ENCODE assay signal across 10 mouse cellular contexts in genomic region chr15:95574661-95575060, GRCm38 (mm10). TPM values are rescaled to one million over a fixed set of nuclear protein-coding genes. Genes with fewer than 3 reads are reported as not detected.
DNase-seq lines count a peak whose midpoint lies in the region; ATAC-seq and TF ChIP-seq lines count a peak whose summit lies in the region.
"Had no signal": no experiment of that assay in that cellular context is flagged by ENCODE, and none has a peak within 500 bp of the region (broad histone marks: within the 10 kb centered on the region; RNA-seq: fewer than 3 reads in every experiment).

No protein-coding gene starts in this region.

- peak; percentile 36; the same call in 1 of the 2 replicates for ATAC-seq in forebrain, embryonic 12.5 days (ENCODE audit: low FRiP score)
- 0 out of 2 replicates have a peak, but pooled peaks have one; percentile 33 for ATAC-seq in kidney, embryonic 15.5 days (replicated peaks; ENCODE audit: low FRiP score)
- no peak for ATAC-seq in liver, postnatal 0 days

- no peaks in the 10 kb centered on the region for H3K9me3 ChIP-seq in forebrain, embryonic 12.5 days
- H3K9me3 ChIP-seq in kidney, embryonic 15.5 days (replicated peaks): no peaks in the 10 kb centered on the region
- no peaks in the 10 kb centered on the region for H3K9me3 ChIP-seq in liver, postnatal 0 days (ENCODE audit: low read length)
- H3K9me3 ChIP-seq: midbrain, embryonic 12.5 days had no signal

- H3K9ac ChIP-seq in forebrain, embryonic 12.5 days: no peak overlapping the region
- H3K9ac ChIP-seq in kidney, embryonic 15.5 days: no peak overlapping the region
- no peak overlapping the region for H3K9ac ChIP-seq in liver, postnatal 0 days (replicated peaks)
- H3K9ac ChIP-seq: midbrain, embryonic 12.5 days had no signal

- H3K36me3 ChIP-seq in thymus, adult 2 months (ENCODE audit: control insufficient read depth, insufficient read depth, low read length): no peaks in the 10 kb centered on the region
- H3K36me3 ChIP-seq in forebrain, embryonic 12.5 days (replicated peaks): no peaks in the 10 kb centered on the region
- no peaks in the 10 kb centered on the region for H3K36me3 ChIP-seq in kidney, embryonic 15.5 days
- no peaks in the 10 kb centered on the region for H3K36me3 ChIP-seq in liver, postnatal 0 days (replicated peaks; ENCODE audit: insufficient read depth, low read length)
- H3K36me3 ChIP-seq: midbrain, embryonic 12.5 days had no signal

- H3K27me3 ChIP-seq in thymus, adult 2 months (ENCODE audit: control insufficient read depth, insufficient read depth, low read length): no peaks in the 10 kb centered on the region
- peaks cover 11% of the 10 kb centered on the region for H3K27me3 ChIP-seq in forebrain, embryonic 12.5 days
- H3K27me3 ChIP-seq in kidney, embryonic 15.5 days: no peaks in the 10 kb centered on the region
- no peaks in the 10 kb centered on the region for H3K27me3 ChIP-seq in liver, postnatal 0 days (ENCODE audit: insufficient read depth, low read length)

- TF ChIP-seq CTCF in thymus, adult 2 months (IDR thresholded peaks at IDR 0.05; ENCODE audit: borderline replicate concordance, control insufficient read depth, extremely low read depth, insufficient read depth, low read length, poor library complexity): no peak
- peak; percentile 79 for TF ChIP-seq CTCF in liver, postnatal 0 days (IDR thresholded peaks at IDR 0.05; ENCODE audit: low read depth)

- H3K4me1 ChIP-seq in thymus, adult 2 months (replicated peaks; ENCODE audit: control insufficient read depth, insufficient read depth, low read length): no peaks in the 10 kb centered on the region
- no peaks in the 10 kb centered on the region for H3K4me1 ChIP-seq in forebrain, embryonic 12.5 days
- no peaks in the 10 kb centered on the region for H3K4me1 ChIP-seq in kidney, embryonic 15.5 days
- H3K4me1 ChIP-seq in liver, postnatal 0 days (ENCODE audit: insufficient read depth): no peaks in the 10 kb centered on the region
- H3K4me1 ChIP-seq: midbrain, embryonic 12.5 days had no signal

- H3K4me2 ChIP-seq in forebrain, embryonic 12.5 days: no peak overlapping the region
- H3K4me2 ChIP-seq in kidney, embryonic 15.5 days: no peak overlapping the region
- H3K4me2 ChIP-seq in liver, postnatal 0 days (ENCODE audit: low read depth, low read length): no peak overlapping the region
- H3K4me2 ChIP-seq: midbrain, embryonic 12.5 days had no signal

- H3K27ac ChIP-seq in thymus, adult 2 months (ENCODE audit: control insufficient read depth, insufficient read depth, low read length): no peak overlapping the region
- no peak overlapping the region for H3K27ac ChIP-seq in forebrain, embryonic 12.5 days
- no peak overlapping the region for H3K27ac ChIP-seq in kidney, embryonic 15.5 days
- no peak overlapping the region for H3K27ac ChIP-seq in liver, postnatal 0 days (ENCODE audit: low read depth)
- H3K27ac ChIP-seq: midbrain, embryonic 12.5 days had no signal

- no peak for TF ChIP-seq POLR2A in thymus, adult 2 months (IDR thresholded peaks at IDR 0.05; ENCODE audit: control insufficient read depth, extremely low read depth, insufficient read depth, low read length, poor library complexity)

- 17% methylated on average over 5 of the region's 5 CpGs for WGBS in thymus, adult 2 months
- 14% methylated on average over 5 of the region's 5 CpGs for WGBS in forebrain, embryonic 12.5 days
- WGBS in kidney, embryonic 15.5 days: 15% methylated on average over 5 of the region's 5 CpGs
- WGBS in liver, postnatal 0 days (ENCODE audit: insufficient replicate concordance): 17% methylated on average over 5 of the region's 5 CpGs

- no peak for TF ChIP-seq EP300 in liver, postnatal 0 days (IDR thresholded peaks at IDR 0.05; ENCODE audit: low read depth)

- H3K4me3 ChIP-seq in thymus, adult 2 months (ENCODE audit: control insufficient read depth, insufficient read depth, low read length): no peak overlapping the region
- H3K4me3 ChIP-seq in forebrain, embryonic 12.5 days (replicated peaks): no peak overlapping the region
- H3K4me3 ChIP-seq in kidney, embryonic 15.5 days (replicated peaks): no peak overlapping the region
- H3K4me3 ChIP-seq in liver, postnatal 0 days (ENCODE audit: low read depth, low read length): no peak overlapping the region
- H3K4me3 ChIP-seq: erythroblast, embryonic 14.5 days; midbrain, embryonic 12.5 days had no signal

- peak; percentile 17 for DNase-seq in thymus, adult 2 months
- DNase-seq in thymus, adult 18-20 months: no peak
- peak; percentile 31 for DNase-seq in c-Kit-positive CD71-negative TER-119-negative erythroid progenitor cells, embryonic 14.5 days (ENCODE audit: low read depth)
- peak; percentile 31 for DNase-seq in liver, postnatal 0 days
- DNase-seq in retina, postnatal 7 days (ENCODE audit: low read depth, low spot score): peak; percentile 61
- DNase-seq in spleen, postnatal 4 days (ENCODE audit: low spot score in 2 of 2): no peak

RNA-seq across cellular contexts. Expression of gene Nell2, which starts 46.3 kb away (rescaled TPM):
- polyA plus RNA-seq in thymus, adult 2 months (2012; rRNA removed): 0.96 and 1.4 TPM in 2 replicates
- 106 and 108 TPM in 2 replicates for polyA plus RNA-seq in forebrain, embryonic 12.5 days (2016; fragmentation: Nextera tagmentation; extraction: Ambion mirVana)
- 12.3 and 12.7 TPM in 2 replicates for polyA plus RNA-seq in kidney, embryonic 15.5 days (2015; fragmentation: Nextera tagmentation; extraction: Ambion mirVana)
- 0.07 and 0.18 TPM in 2 replicates for polyA plus RNA-seq in liver, postnatal 0 days (2015; fragmentation: Nextera tagmentation; extraction: Ambion mirVana)
- polyA plus RNA-seq: erythroblast, embryonic 14.5 days had no signal

Comparison
In these comparisons a context has a peak if more than half of its experiments do, and no peak if none do; other contexts are left out.
1. DNase-seq: peak in thymus, adult 2 months (single experiment), c-Kit-positive CD71-negative TER-119-negative erythroid progenitor cells, embryonic 14.5 days (single experiment), liver, postnatal 0 days (single experiment) and retina, postnatal 7 days (single experiment); none in thymus, adult 18-20 months (0 of 2) and spleen, postnatal 4 days (0 of 2).